In the genomic region with DNA sequence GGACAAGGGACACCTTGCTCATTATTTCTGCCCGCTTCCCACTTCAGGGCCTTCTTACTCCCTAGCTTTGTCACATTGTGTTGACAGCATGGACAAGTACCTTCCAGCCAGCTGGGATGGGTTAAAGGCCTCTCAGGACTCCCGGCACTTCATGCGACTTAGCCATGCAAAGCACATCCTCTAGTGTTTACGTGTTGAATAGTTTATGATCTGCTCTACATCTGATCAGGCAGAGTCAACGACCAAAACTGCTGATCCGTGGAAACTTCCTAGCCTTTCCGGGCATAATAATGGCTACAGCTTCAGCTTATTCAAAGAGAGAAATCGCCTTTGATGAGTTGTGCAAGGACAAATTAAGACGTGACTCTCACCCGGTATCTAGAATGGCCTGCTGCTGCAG, we compare ENCODE assay signal across 22 mouse cellular contexts. TPM values are rescaled to one million over a fixed set of nuclear protein-coding genes. Genes with fewer than 3 reads are reported as not detected.
DNase-seq lines count a peak whose midpoint lies in the region; ATAC-seq and TF ChIP-seq lines count a peak whose summit lies in the region.
"Had no signal": no experiment of that assay in that cellular context is flagged by ENCODE, and none has a peak within 500 bp of the region (broad histone marks: within the 10 kb centered on the region; RNA-seq: fewer than 3 reads in every experiment).

No protein-coding gene starts in this region.

- 30% methylated on average over 10 of the region's 10 CpGs for WGBS in kidney, embryonic 14.5 days
- 60% methylated on average over 10 of the region's 10 CpGs for WGBS in lung, embryonic 14.5 days
- WGBS in midbrain, postnatal 0 days = 40% methylated on average over 10 of the region's 10 CpGs

- no peaks in the 10 kb centered on the region for H3K27me3 ChIP-seq in kidney, embryonic 14.5 days (ENCODE audit: control insufficient read depth, insufficient read depth, low read length)
- no peaks in the 10 kb centered on the region for H3K27me3 ChIP-seq in lung, embryonic 14.5 days (ENCODE audit: insufficient read depth, low read length)
- no peaks in the 10 kb centered on the region for H3K27me3 ChIP-seq in midbrain, postnatal 0 days (ENCODE audit: insufficient read depth, low read length)
- H3K27me3 ChIP-seq: embryonic facial prominence, embryonic 15.5 days; heart, embryonic 15.5 days; hindbrain, embryonic 13.5 days had no signal

- H3K9me3 ChIP-seq in kidney, embryonic 14.5 days (ENCODE audit: control insufficient read depth, low read length) = peaks cover 3% of the 10 kb centered on the region; the same call in 1 of the 2 replicates
- no peaks in the 10 kb centered on the region for H3K9me3 ChIP-seq in lung, embryonic 14.5 days (ENCODE audit: low read depth, low read length)
- H3K9me3 ChIP-seq in midbrain, postnatal 0 days (ENCODE audit: low read length) = no peaks in the 10 kb centered on the region
- H3K9me3 ChIP-seq: embryonic facial prominence, embryonic 15.5 days; forebrain, embryonic 10.5 days; heart, embryonic 15.5 days; hindbrain, embryonic 13.5 days had no signal

- no peak overlapping the region for H3K9ac ChIP-seq in kidney, embryonic 14.5 days (ENCODE audit: low read depth, low read length)
- H3K9ac ChIP-seq in lung, embryonic 14.5 days = no peak overlapping the region
- H3K9ac ChIP-seq in midbrain, postnatal 0 days (replicated peaks; ENCODE audit: low read length, poor library complexity, severe bottlenecking) = no peak overlapping the region
- H3K9ac ChIP-seq: embryonic facial prominence, embryonic 15.5 days; heart, embryonic 15.5 days; hindbrain, embryonic 13.5 days had no signal

- TF ChIP-seq POLR2A in brain, embryonic 14.5 days (IDR thresholded peaks at IDR 0.05; ENCODE audit: borderline replicate concordance, extremely low read depth, insufficient read depth, insufficient read length, poor library complexity, severe bottlenecking) = no peak

- DNase-seq in kidney, postnatal 10 days = no peak
- peak; percentile 32 for DNase-seq in lung, embryonic 14.5 days
- no peak for DNase-seq in lung, postnatal 10 days
- DNase-seq in brain, embryonic 14.5 days (ENCODE audit: low read depth) = peak; percentile 19
- DNase-seq in midbrain, postnatal 0 days (ENCODE audit: low spot score) = no peak
- no peak for DNase-seq in adrenal gland, adult 8-10 months
- DNase-seq: adrenal gland, postnatal 14 days; cerebellum, adult 18-20 months; cerebellum, postnatal 14 days; embryo, embryonic 11 days; gastrocnemius, adult 2 months; gastrocnemius, postnatal 25 days; heart, adult 18-20 months; heart, postnatal 14 days had no signal

- no peak overlapping the region; the same call in 1 of the 2 replicates for H3K27ac ChIP-seq in kidney, embryonic 14.5 days (ENCODE audit: low read depth, low read length)
- H3K27ac ChIP-seq in lung, embryonic 14.5 days (ENCODE audit: low read depth) = no peak overlapping the region
- no peak overlapping the region for H3K27ac ChIP-seq in midbrain, postnatal 0 days (ENCODE audit: low read depth, low read length)
- H3K27ac ChIP-seq: embryonic facial prominence, embryonic 15.5 days; forebrain, embryonic 10.5 days; gastrocnemius, adult 2 months; heart, embryonic 15.5 days; hindbrain, embryonic 13.5 days had no signal

- ATAC-seq in kidney, embryonic 14.5 days (ENCODE audit: low FRiP score, low TSS enrichment) = peak; percentile 84
- no peak for ATAC-seq in lung, embryonic 14.5 days (ENCODE audit: insufficient read depth)
- ATAC-seq in midbrain, postnatal 0 days (ENCODE audit: low FRiP score) = peak; percentile 23; the same call in 1 of the 2 replicates
- ATAC-seq: forebrain, embryonic 14.5 days had no signal

- no peak for TF ChIP-seq CTCF in lung, embryonic 14.5 days (IDR thresholded peaks at IDR 0.05; ENCODE audit: low read depth)
- no peak for TF ChIP-seq CTCF in brain, embryonic 14.5 days (IDR thresholded peaks at IDR 0.05; ENCODE audit: borderline replicate concordance, extremely low read depth, insufficient read depth, insufficient read length)
- no peak for TF ChIP-seq CTCF in midbrain, postnatal 0 days (IDR thresholded peaks at IDR 0.05)

- no peaks in the 10 kb centered on the region for H3K4me1 ChIP-seq in kidney, embryonic 14.5 days (ENCODE audit: control insufficient read depth, insufficient read depth, low read length)
- H3K4me1 ChIP-seq in lung, embryonic 14.5 days (ENCODE audit: insufficient read depth) = no peaks in the 10 kb centered on the region
- no peaks in the 10 kb centered on the region for H3K4me1 ChIP-seq in midbrain, postnatal 0 days (ENCODE audit: insufficient read depth, low read length)
- H3K4me1 ChIP-seq: heart, embryonic 15.5 days; hindbrain, embryonic 13.5 days had no signal

- no peak overlapping the region for H3K4me3 ChIP-seq in kidney, embryonic 14.5 days (ENCODE audit: low read length)
- no peak overlapping the region for H3K4me3 ChIP-seq in lung, embryonic 14.5 days (ENCODE audit: low read depth, low read length)
- H3K4me3 ChIP-seq in midbrain, postnatal 0 days (ENCODE audit: low read depth, low read length) = no peak overlapping the region
- H3K4me3 ChIP-seq: embryonic facial prominence, embryonic 15.5 days; erythroblast, embryonic 14.5 days; forebrain, embryonic 10.5 days; gastrocnemius, adult 2 months; heart, embryonic 15.5 days; hindbrain, embryonic 13.5 days had no signal

- H3K4me2 ChIP-seq in kidney, embryonic 14.5 days (replicated peaks; ENCODE audit: low read depth, low read length) = no peak overlapping the region
- no peak overlapping the region for H3K4me2 ChIP-seq in lung, embryonic 14.5 days
- H3K4me2 ChIP-seq in midbrain, postnatal 0 days (ENCODE audit: low read depth, low read length, poor library complexity, severe bottlenecking) = no peak overlapping the region
- H3K4me2 ChIP-seq: embryonic facial prominence, embryonic 15.5 days; heart, embryonic 11.5 days; heart, embryonic 15.5 days; hindbrain, embryonic 13.5 days had no signal

- no peaks in the 10 kb centered on the region for H3K36me3 ChIP-seq in kidney, embryonic 14.5 days (ENCODE audit: control insufficient read depth, insufficient read depth, low read length)
- H3K36me3 ChIP-seq in lung, embryonic 14.5 days (ENCODE audit: insufficient read depth) = no peaks in the 10 kb centered on the region
- H3K36me3 ChIP-seq in midbrain, postnatal 0 days (ENCODE audit: insufficient read depth, low read length) = no peaks in the 10 kb centered on the region
- H3K36me3 ChIP-seq: embryonic facial prominence, embryonic 15.5 days; forebrain, embryonic 10.5 days; heart, embryonic 15.5 days; hindbrain, embryonic 13.5 days had no signal

RNA-seq across cellular contexts. Expression of a gene that starts 38.8 kb away (rescaled TPM):
- polyA plus RNA-seq in kidney, embryonic 14.5 days (2014; fragmentation: Nextera tagmentation; extraction: Ambion mirVana) = 24.8 and 30.2 TPM in 2 replicates
- 27.3 and 30.2 TPM in 2 replicates for polyA plus RNA-seq in lung, embryonic 14.5 days (2014; fragmentation: Nextera tagmentation; extraction: Ambion mirVana)
- 19.3 and 21.5 TPM in 2 replicates for polyA plus RNA-seq in brain, embryonic 14.5 days (2012; rRNA removed)
- 17.9 and 27.3 TPM in 2 replicates for total RNA-seq in midbrain, postnatal 0 days (2014; rRNA removed)
- 30.4 TPM in 2 replicates for polyA plus RNA-seq in midbrain, postnatal 0 days (2015; fragmentation: Nextera tagmentation; extraction: Ambion mirVana)
- 10 to 100 TPM; 17.0 to 24.4 (median 21.4) TPM for total RNA-seq in adrenal gland, adult 8-10 months (2022)

RNA-seq across cellular contexts. Expression of a gene that starts 39.6 kb away (rescaled TPM):
- polyA plus RNA-seq in kidney, embryonic 14.5 days (2014; fragmentation: Nextera tagmentation; extraction: Ambion mirVana) = 21.1 and 21.2 TPM in 2 replicates
- 17.5 and 18.3 TPM in 2 replicates for polyA plus RNA-seq in lung, embryonic 14.5 days (2014; fragmentation: Nextera tagmentation; extraction: Ambion mirVana)
- 11.7 and 11.9 TPM in 2 replicates for polyA plus RNA-seq in brain, embryonic 14.5 days (2012; rRNA removed)
- total RNA-seq in midbrain, postnatal 0 days (2014; rRNA removed) = 9.0 and 15.6 TPM in 2 replicates
- 18.3 and 20.8 TPM in 2 replicates for polyA plus RNA-seq in midbrain, postnatal 0 days (2015; fragmentation: Nextera tagmentation; extraction: Ambion mirVana)
- 10 to 100 TPM; 10.2 to 12.1 (median 11.5) TPM for total RNA-seq in adrenal gland, adult 8-10 months (2022)

Comparison
In these comparisons a context has a peak if more than half of its experiments do, and no peak if none do; other contexts are left out.
1. DNase-seq: peak in lung, embryonic 14.5 days (single experiment) and brain, embryonic 14.5 days (single experiment); none in kidney, postnatal 10 days (single experiment), lung, postnatal 10 days (single experiment), midbrain, postnatal 0 days (single experiment) and adrenal gland, adult 8-10 months (single experiment).